Mouse (Mus musculus) embryonic facial prominence, embryonic 15.5 days (tissue): ENCODE data around the gene Lmo3. TPM values are rescaled to one million over a fixed set of nuclear protein-coding genes. Genes with fewer than 3 reads are reported as not detected.

Source experiments
- polyA plus RNA-seq: library from polyadenylated mRNA; unstranded; fragments of >200 nt; fragmentation: Nextera tagmentation; extraction: Ambion mirVana; gene quantifications from 2 replicates; pipeline ENCODE4 v1.2.1, GENCODE M21; 2015

Lmo3 gene
- polyA plus RNA-seq, 1 experiment from 2014 or later: 2.8 TPM

Other genes starting within 250 kb of the Lmo3 start
- not detected in 2 replicates for gene Igbp1b, start 76.6 kb upstream of the Lmo3 start, polyA plus RNA-seq